Mouse (Mus musculus) neural tube, embryonic 15.5 days (tissue): ENCODE data around the gene Cd72. TPM values are rescaled to one million over a fixed set of nuclear protein-coding genes. Genes with fewer than 3 reads are reported as not detected.

Experiments used
- ATAC-seq: fragments of 200-750 bp; cut with Nextera tagmentation; 2 replicates; pipeline ENCODE4 v1.8.0; 2017; ENCODE audit warnings: mild to moderate bottlenecking, moderate TSS enrichment, moderate library complexity; ENCODE audit not compliant: low FRiP score
- H3K27ac ChIP-seq: fragments of 300-500 bp; sonication (generic); replicated peaks from 2 replicates; pipeline ENCODE4 v1.5.1; 2015; ENCODE audit warnings: mild to moderate bottlenecking, inconsistent platforms
- H3K27me3 ChIP-seq: fragments of 300-500 bp; sonication (generic); replicated peaks from 2 replicates; pipeline ENCODE4 v1.6.1; 2015; ENCODE audit warnings: inconsistent platforms
- H3K36me3 ChIP-seq: fragments of 300-500 bp; sonication (generic); 2 replicates; pipeline ENCODE4 v1.6.1; 2015; ENCODE audit warnings: inconsistent platforms
- H3K4me1 ChIP-seq: fragments of 300-500 bp; sonication (generic); 2 replicates; pipeline ENCODE4 v1.6.1; 2015; ENCODE audit warnings: inconsistent platforms
- H3K4me2 ChIP-seq: fragments of 300-500 bp; sonication (generic); 2 replicates; pipeline ENCODE4 v1.6.1; 2015; ENCODE audit warnings: inconsistent platforms, mild to moderate bottlenecking, moderate library complexity
- H3K4me3 ChIP-seq: fragments of 300-500 bp; sonication (generic); replicated peaks from 2 replicates; pipeline ENCODE4 v1.5.1; 2015; ENCODE audit warnings: mild to moderate bottlenecking, inconsistent platforms
- H3K9ac ChIP-seq: fragments of 300-500 bp; sonication (generic); replicated peaks from 2 replicates; pipeline ENCODE4 v1.6.1; 2015; ENCODE audit warnings: mild to moderate bottlenecking, inconsistent platforms
- H3K9me3 ChIP-seq: fragments of 300-500 bp; sonication (generic); replicated peaks from 2 replicates; pipeline ENCODE4 v1.6.1; 2016; ENCODE audit warnings: inconsistent platforms
- WGBS: fragments of 180-500 bp; shearing (Covaris S2); methylation state at CpG from one replicate; pipeline ENCODE4 v1.1.7; 2015; ENCODE audit warnings: mixed read lengths; 5-methylcytosine and 5-hydroxymethylcytosine counted together
- polyA plus RNA-seq: library from polyadenylated mRNA; unstranded; fragments of >200 nt; fragmentation: Nextera tagmentation; extraction: Ambion mirVana; gene quantifications from 2 replicates; pipeline ENCODE4 v1.2.1, GENCODE M21; 2015

Cd72 gene
- polyA plus RNA-seq, 1 experiment from 2014 or later, result 4.3 TPM

- Histone ChIP-seq H3K9ac (no peak overlapping the region), H3K4me2 (no peak overlapping the region), H3K9me3 (no peaks in the 10 kb centered on the region), H3K27ac (no peak overlapping the region), H3K4me1 (peaks cover 27% of the 10 kb centered on the region), H3K27me3 (peaks cover 41% of the 10 kb centered on the region), H3K4me3 (no peak overlapping the region), H3K36me3 (peaks cover 59% of the 10 kb centered on the region)
- ATAC-seq, result no peak
- 25% methylated on average over 31 of the region's 31 CpGs for whole genome bisulfite sequencing
Measured at GRCm38 (mm10) chr4:43425648-43426380, 28.6 kb downstream of the Cd72 start.

GRCm38 (mm10) chr4:43425197-43425596 is 29.2 kb downstream of the Cd72 start:
- no peak overlapping the region for H3K4me2 ChIP-seq
- no peak overlapping the region for H3K27ac ChIP-seq
- H3K4me1 ChIP-seq, result peaks cover 28% of the 10 kb centered on the region
- H3K9ac ChIP-seq, result no peak overlapping the region
- 30% methylated on average over 14 of the region's 14 CpGs for WGBS
- H3K9me3 ChIP-seq, result no peaks in the 10 kb centered on the region
- peaks cover 59% of the 10 kb centered on the region for H3K36me3 ChIP-seq
- no peak overlapping the region for H3K4me3 ChIP-seq
- peaks cover 41% of the 10 kb centered on the region for H3K27me3 ChIP-seq
- ATAC-seq, result no peak

- no peak for ATAC-seq
- Histone ChIP-seq H3K9ac (no peak overlapping the region), H3K27ac (no peak overlapping the region), H3K4me1 (peaks cover 36% of the 10 kb centered on the region), H3K9me3 (no peaks in the 10 kb centered on the region), H3K36me3 (peaks cover 68% of the 10 kb centered on the region), H3K4me3 (no peak overlapping the region), H3K27me3 (peaks cover 41% of the 10 kb centered on the region), H3K4me2 (no peak overlapping the region)
- 87% methylated on average over 9 of the region's 9 CpGs for WGBS
Measured at GRCm38 (mm10) chr4:43424072-43424471, 30.4 kb downstream of the Cd72 start.

GRCm38 (mm10) chr4:43423267-43423934 is 31.0 kb downstream of the Cd72 start:
- ATAC-seq, result no peak
- Histone ChIP-seq H3K4me2 (no peak overlapping the region), H3K9me3 (no peaks in the 10 kb centered on the region), H3K4me1 (peaks cover 34% of the 10 kb centered on the region), H3K27ac (no peak overlapping the region), H3K9ac (no peak overlapping the region), H3K27me3 (peaks cover 41% of the 10 kb centered on the region), H3K4me3 (no peak overlapping the region), H3K36me3 (peaks cover 74% of the 10 kb centered on the region)
- 95% methylated on average over 20 of the region's 20 CpGs for WGBS

- 81% methylated on average over 28 of the region's 28 CpGs for WGBS
- H3K4me2 ChIP-seq, result no peak overlapping the region
- H3K9me3 ChIP-seq, result no peaks in the 10 kb centered on the region
- peaks cover 41% of the 10 kb centered on the region for H3K27me3 ChIP-seq
- no peak overlapping the region for H3K27ac ChIP-seq
- peaks cover 30% of the 10 kb centered on the region for H3K4me1 ChIP-seq
- ATAC-seq, result no peak
- no peak overlapping the region for H3K9ac ChIP-seq
- peaks cover 82% of the 10 kb centered on the region for H3K36me3 ChIP-seq
- no peak overlapping the region for H3K4me3 ChIP-seq
Measured at GRCm38 (mm10) chr4:43421632-43422240, 32.7 kb downstream of the Cd72 start.

GRCm38 (mm10) chr4:43420305-43420704 is 34.1 kb downstream of the Cd72 start:
- ATAC-seq, result no peak

GRCm38 (mm10) chr4:43419801-43420281 is 34.6 kb downstream of the Cd72 start:
- Histone ChIP-seq H3K4me3 (no peak overlapping the region), H3K4me2 (no peak overlapping the region), H3K27me3 (peaks cover 30% of the 10 kb centered on the region), H3K27ac (0 out of 2 replicates have a peak overlapping the region, but pooled peaks have one; percentile 13), H3K9me3 (no peaks in the 10 kb centered on the region), H3K36me3 (peaks cover 82% of the 10 kb centered on the region), H3K4me1 (peaks cover 27% of the 10 kb centered on the region), H3K9ac (no peak overlapping the region)
- WGBS, result 75% methylated on average over 9 of the region's 9 CpGs
- ATAC-seq, result no peak

More at GRCm38 (mm10) chr4:43420305-43420704, 34.1 kb downstream of the Cd72 start:
- no peak overlapping the region for H3K9ac ChIP-seq
- 5% methylated on average over 6 of the region's 6 CpGs for WGBS
- peaks cover 35% of the 10 kb centered on the region for H3K27me3 ChIP-seq
- no peak overlapping the region for H3K4me2 ChIP-seq
- peaks cover 26% of the 10 kb centered on the region for H3K4me1 ChIP-seq
- no peaks in the 10 kb centered on the region for H3K9me3 ChIP-seq
- H3K4me3 ChIP-seq, result no peak overlapping the region
- peaks cover 82% of the 10 kb centered on the region for H3K36me3 ChIP-seq
- H3K27ac ChIP-seq, result 0 out of 2 replicates have a peak overlapping the region, but pooled peaks have one; percentile 13

GRCm38 (mm10) chr4:43418973-43419656 is 35.3 kb downstream of the Cd72 start:
- no peak overlapping the region for H3K4me3 ChIP-seq
- H3K9ac ChIP-seq, result no peak overlapping the region
- H3K36me3 ChIP-seq, result peaks cover 81% of the 10 kb centered on the region
- no peak overlapping the region for H3K4me2 ChIP-seq
- H3K27ac ChIP-seq, result 0 out of 2 replicates have a peak overlapping the region, but pooled peaks have one; percentile 13
- peaks cover 23% of the 10 kb centered on the region for H3K27me3 ChIP-seq
- ATAC-seq, result no peak
- H3K4me1 ChIP-seq, result peaks cover 28% of the 10 kb centered on the region
- H3K9me3 ChIP-seq, result no peaks in the 10 kb centered on the region
- WGBS, result 57% methylated on average over 15 of the region's 15 CpGs

GRCm38 (mm10) chr4:43418450-43418849 is 36.0 kb downstream of the Cd72 start:
- H3K27me3 ChIP-seq, result peaks cover 16% of the 10 kb centered on the region
- peak overlapping the region; percentile 13; the same call in 1 of the 2 replicates for H3K27ac ChIP-seq
- peaks cover 75% of the 10 kb centered on the region for H3K36me3 ChIP-seq
- H3K9me3 ChIP-seq, result no peaks in the 10 kb centered on the region
- no peak overlapping the region for H3K4me2 ChIP-seq
- no peak overlapping the region for H3K4me3 ChIP-seq
- H3K4me1 ChIP-seq, result peaks cover 30% of the 10 kb centered on the region
- H3K9ac ChIP-seq, result no peak overlapping the region
- 79% methylated on average over 4 of the region's 4 CpGs for WGBS
- ATAC-seq, result no peak

- Histone ChIP-seq H3K4me3 (no peak overlapping the region), H3K4me1 (peaks cover 33% of the 10 kb centered on the region), H3K27me3 (peaks cover 7% of the 10 kb centered on the region; the same call in 1 of the 2 replicates), H3K9ac (no peak overlapping the region), H3K27ac (no peak overlapping the region), H3K4me2 (no peak overlapping the region), H3K36me3 (peaks cover 65% of the 10 kb centered on the region), H3K9me3 (no peaks in the 10 kb centered on the region)
- no peak for ATAC-seq
- 78% methylated on average over 16 of the region's 16 CpGs for WGBS
Measured at GRCm38 (mm10) chr4:43417269-43418062, 37.0 kb downstream of the Cd72 start.
